Mouse (Mus musculus): Measurements from ENCODE around the gene Cxcl10. TPM values are rescaled to one million over a fixed set of nuclear protein-coding genes. Genes with fewer than 3 reads are reported as not detected.

The Cxcl10 gene
- 0.79 and 1.2 TPM in 2 replicates for polyA plus RNA-seq (2012; rRNA removed)

GRCm38 (mm10) chr5:92348794-92349413 lies at the start of gene Cxcl10:
Cxcl10 (minus strand) TSS chr5:92348889.

GRCm38 (mm10) chr5:92331635-92332338 lies 16.9 kb downstream of the Cxcl10 start, which contains the start of gene Art3:
Art3 (plus strand) TSS chr5:92331827.

GRCm38 (mm10) chr5:92327929-92328328 lies 20.8 kb downstream of the Cxcl10 start, which contains the start of gene Cxcl9:
Cxcl9 (minus strand) TSS chr5:92328079.

GRCm38 (mm10) chr5:92309681-92310511 lies 38.8 kb downstream of the Cxcl10 start, which contains the start of gene Sdad1:
Sdad1 (minus strand) TSS chr5:92310479.

Other genes starting within 250 kb of the Cxcl10 start
- gene Uso1, start 211.0 kb downstream of the Cxcl10 start, polyA plus RNA-seq (2012; rRNA removed): 42.9 and 46.6 TPM in 2 replicates
- not detected in 2 replicates for gene U90926, start 133.5 kb downstream of the Cxcl10 start, polyA plus RNA-seq (2012; rRNA removed)
- gene Ppef2, start 92.6 kb downstream of the Cxcl10 start, polyA plus RNA-seq (2012; rRNA removed): 1.1 and 1.4 TPM in 2 replicates
- gene Naaa, start 70.7 kb downstream of the Cxcl10 start, polyA plus RNA-seq (2012; rRNA removed): 16.3 and 19.0 TPM in 2 replicates
- 20.1 and 20.4 TPM in 2 replicates for gene Sdad1, start 38.4 kb downstream of the Cxcl10 start, polyA plus RNA-seq (2012; rRNA removed)
- gene Cxcl9, start 20.8 kb downstream of the Cxcl10 start, polyA plus RNA-seq (2012; rRNA removed): 0.15 TPM in 1 of 2 replicates, not detected in the other
- 4.9 and 10.7 TPM in 2 replicates for gene Art3, start 17.1 kb downstream of the Cxcl10 start, polyA plus RNA-seq (2012; rRNA removed)
- gene Nup54, start 86.3 kb upstream of the Cxcl10 start, polyA plus RNA-seq (2012; rRNA removed): 58.4 and 59.9 TPM in 2 replicates
- gene Scarb2, start 157.9 kb upstream of the Cxcl10 start, polyA plus RNA-seq (2012; rRNA removed): 72.7 and 76.9 TPM in 2 replicates
- 0.96 and 1.1 TPM in 2 replicates for gene Fam47e, start 206.2 kb upstream of the Cxcl10 start, polyA plus RNA-seq (2012; rRNA removed)